Mouse (Mus musculus) megakaryocyte-erythroid progenitor cell, adult 5-6 weeks (primary cell): ENCODE data around the gene Tph1. TPM values are rescaled to one million over a fixed set of nuclear protein-coding genes. Genes with fewer than 3 reads are reported as not detected.
"Not testable (repeated sequence)": the region's sequence is repeated elsewhere in the genome, so short reads cannot be mapped to it uniquely, and the experiment has no call there.

Experiments used
- ATAC-seq: replicated peaks from 2 replicates; pipeline ENCODE4 v1.8.0; 2016; ENCODE audit warnings: mild to moderate bottlenecking, inconsistent platforms; ENCODE audit not compliant: severe bottlenecking, poor library complexity, low FRiP score, low TSS enrichment
- total RNA-seq, 2 experiments: library from RNA; stranded (forward) in 1 of 2; stranded (reverse) in 1 of 2; fragments of 200-1000, 215-1000 nt in 1 of 2; fragments of >200 nt in 1 of 2; fragmentation: Nextera tagmentation in 1 of 2; gene quantifications; 2 replicates each; pipeline ENCODE4 v1.2.3; 2014 to 2017

The Tph1 gene
- not detected in 2 replicates for total RNA-seq (2014; fragmentation: Nextera tagmentation)
- not detected in 2 replicates for total RNA-seq (2017)

GRCm38 (mm10) chr7:46672160-46672672, at the start of gene Tph1:
TSS of gene Tph1 (minus strand) at chr7:46672537.
- no peak for ATAC-seq

DNA sequence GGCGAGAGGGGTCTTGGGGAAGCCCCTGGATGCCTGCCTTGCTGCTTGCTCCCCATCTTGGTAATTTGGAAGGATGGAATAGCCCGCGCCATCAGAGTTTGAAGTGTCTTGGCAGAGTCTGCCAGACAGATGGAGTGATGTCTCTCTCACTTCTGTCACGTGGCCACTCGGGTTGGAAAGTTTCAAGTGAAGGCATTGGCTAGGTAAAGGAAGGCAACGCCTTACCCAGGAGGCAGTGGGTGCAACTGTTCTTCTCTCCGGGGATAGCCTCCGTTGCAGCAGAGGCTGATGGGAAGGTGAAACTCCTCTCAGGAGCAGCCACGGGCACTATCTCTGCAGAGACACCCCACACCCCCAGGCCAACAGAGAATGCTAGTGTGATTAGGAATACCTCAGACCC, 48.1 kb upstream of the Tph1 start:
- no peak for ATAC-seq

- ATAC-seq: no peak
Measured at GRCm38 (mm10) chr7:46719526-46719925, 47.2 kb upstream of the Tph1 start.

- no peak for ATAC-seq
Measured at GRCm38 (mm10) chr7:46718591-46719270, 46.4 kb upstream of the Tph1 start.

- ATAC-seq: no peak
Measured at GRCm38 (mm10) chr7:46716897-46717296, 44.6 kb upstream of the Tph1 start.

DNA sequence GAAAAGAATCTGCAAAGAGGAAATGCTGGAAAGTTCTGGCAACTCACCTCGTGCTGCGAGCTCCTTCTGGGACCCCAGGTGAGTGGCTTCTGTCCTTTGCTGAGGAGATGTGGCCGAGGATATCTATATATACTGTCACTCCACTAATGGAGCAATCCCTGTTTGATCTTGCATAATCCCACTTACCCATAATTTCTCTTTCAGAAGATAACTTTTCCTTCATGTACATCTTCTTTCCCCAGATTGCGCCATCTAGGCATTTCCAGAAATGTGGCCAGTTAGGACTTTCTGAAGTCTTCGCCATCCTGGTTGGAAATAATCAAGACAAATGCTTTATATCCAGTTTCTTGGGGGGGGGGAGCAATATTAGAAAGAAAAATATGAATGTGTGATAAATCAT, 43.3 kb upstream of the Tph1 start, which contains the start of gene Saa3:
Gene Saa3 (minus strand): TSS at position 101 of the 400 bp plus-strand sequence.
- no peak for ATAC-seq

DNA sequence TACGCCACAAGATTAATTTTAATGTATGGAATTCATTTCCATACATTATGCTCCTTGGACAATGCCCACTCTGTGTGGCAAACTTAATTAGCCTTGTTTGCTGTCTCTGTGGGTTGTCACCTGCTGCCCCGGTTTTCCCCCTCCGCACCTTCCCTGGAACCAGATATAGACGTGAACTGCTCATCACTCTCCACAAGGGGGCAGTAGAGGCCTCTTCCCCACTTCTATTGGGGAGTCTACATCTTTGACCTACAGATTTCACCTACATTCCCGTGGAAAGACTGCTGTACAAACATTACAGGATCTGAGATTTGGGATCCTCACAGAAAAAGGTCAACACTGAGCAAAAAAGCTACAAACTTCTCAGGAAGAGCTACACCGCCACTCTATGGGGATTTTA, 42.2 kb upstream of the Tph1 start:
- ATAC-seq: peak; percentile 45; the same call in 1 of the 2 replicates

DNA sequence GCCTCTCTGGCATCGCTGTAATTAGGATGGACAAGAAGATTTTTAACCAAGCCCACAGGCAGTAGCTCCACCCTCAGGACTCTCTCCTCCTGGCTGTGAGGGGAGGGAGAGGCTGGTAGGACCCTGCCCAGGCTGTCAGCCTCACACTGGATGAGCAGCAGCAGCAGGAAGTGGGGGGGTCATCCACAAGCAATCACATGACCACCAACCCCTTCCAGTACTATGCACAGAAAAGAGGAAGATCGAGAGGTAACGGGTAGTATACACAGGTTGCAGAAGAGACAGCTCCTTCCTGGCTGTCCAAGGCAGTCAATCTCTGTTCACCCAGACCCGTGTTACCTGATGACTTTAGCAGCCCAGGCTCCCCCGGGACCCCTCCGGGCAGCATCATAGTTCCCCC, 39.9 kb upstream of the Tph1 start:
- ATAC-seq: no peak

- peak; percentile 98 for ATAC-seq
Measured at GRCm38 (mm10) chr7:46710390-46710844, 38.1 kb upstream of the Tph1 start, which contains the start of gene Saal1. TSS of gene Saal1 (minus strand) at chr7:46710680.

GRCm38 (mm10) chr7:46700521-46701025, 28.2 kb upstream of the Tph1 start:
- no peak for ATAC-seq

- ATAC-seq: peak; percentile 75
Measured at GRCm38 (mm10) chr7:46696754-46697153, 24.4 kb upstream of the Tph1 start.

DNA sequence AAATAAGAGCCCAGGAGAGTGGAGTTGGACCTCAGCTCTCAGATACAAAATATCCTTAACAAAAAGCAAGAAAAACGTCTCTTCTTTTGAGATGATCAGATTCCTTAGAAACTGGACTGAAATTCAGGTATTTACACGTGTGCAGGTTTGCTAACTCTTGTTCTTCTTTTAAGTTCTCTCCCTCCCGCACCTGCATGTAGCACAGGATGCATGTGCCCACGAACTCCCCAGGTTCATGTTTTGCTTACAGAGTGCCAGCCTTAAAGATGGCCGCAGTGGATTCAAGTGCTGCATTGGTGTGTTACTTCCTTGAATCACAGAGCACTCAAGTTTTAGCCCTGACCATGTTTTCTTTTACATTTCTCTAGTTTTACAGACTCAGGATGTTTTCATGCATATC, 14.5 kb upstream of the Tph1 start:
- no peak for ATAC-seq

DNA sequence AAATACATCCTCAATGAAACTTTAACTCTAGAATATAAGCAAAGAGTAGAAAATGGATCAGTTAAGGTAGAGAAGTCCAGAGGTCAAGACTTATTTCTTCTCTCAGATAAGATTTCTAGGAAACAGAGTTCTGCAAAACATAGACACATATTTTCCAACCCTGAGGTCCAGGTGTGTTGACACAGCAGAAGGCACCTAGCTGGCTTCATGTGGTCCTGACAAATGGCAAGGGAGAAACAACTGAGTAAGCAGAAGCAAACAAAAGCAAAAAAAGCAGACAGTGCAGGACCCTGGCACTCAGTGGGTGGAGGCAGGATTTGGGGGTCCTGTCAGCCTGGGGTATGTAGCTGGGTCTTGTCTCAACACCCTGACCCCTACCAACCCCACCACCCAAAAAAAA, 8.4 kb upstream of the Tph1 start:
- no peak for ATAC-seq

DNA sequence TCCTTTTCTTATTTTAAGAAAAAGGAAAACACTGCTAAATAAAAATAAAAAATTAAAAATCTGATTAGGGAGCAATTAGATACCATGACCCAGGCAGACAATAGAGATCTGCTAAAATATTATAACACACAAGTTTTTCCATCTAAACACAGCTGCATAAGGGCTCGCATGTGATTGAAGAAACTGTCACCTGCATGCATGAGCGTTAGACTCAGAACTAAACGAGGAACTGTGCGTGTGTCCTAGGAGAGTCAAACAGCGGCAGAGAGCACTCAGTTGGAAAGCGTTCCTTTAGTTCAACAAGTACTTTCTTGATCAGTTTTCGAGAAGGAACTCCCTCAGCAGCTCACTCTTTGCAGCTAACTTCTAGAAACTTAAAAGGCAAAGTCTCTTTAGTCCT, 6.7 kb upstream of the Tph1 start:
- ATAC-seq: not testable (repeated sequence)

DNA sequence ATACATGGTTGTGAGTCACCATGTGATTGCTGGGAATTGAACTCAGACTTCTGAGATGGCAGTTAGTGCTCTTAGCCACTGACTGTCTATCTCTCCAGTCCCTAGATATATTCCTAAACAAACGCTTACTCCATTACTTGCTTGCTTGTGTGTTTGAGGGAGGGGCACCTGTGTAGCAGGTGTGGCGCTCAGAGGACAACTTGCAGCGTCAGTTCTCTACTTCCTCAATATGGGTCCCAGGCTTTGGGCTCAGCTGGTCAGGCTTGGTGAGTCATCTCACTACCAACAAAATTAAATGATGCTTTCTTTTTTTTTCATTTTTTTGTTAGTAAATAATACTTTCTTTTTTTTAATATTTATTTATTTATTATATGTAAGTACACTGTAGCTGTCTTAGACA, 6.1 kb upstream of the Tph1 start:
- no peak for ATAC-seq

GRCm38 (mm10) chr7:46676808-46677360, 4.5 kb upstream of the Tph1 start:
- ATAC-seq: no peak

DNA sequence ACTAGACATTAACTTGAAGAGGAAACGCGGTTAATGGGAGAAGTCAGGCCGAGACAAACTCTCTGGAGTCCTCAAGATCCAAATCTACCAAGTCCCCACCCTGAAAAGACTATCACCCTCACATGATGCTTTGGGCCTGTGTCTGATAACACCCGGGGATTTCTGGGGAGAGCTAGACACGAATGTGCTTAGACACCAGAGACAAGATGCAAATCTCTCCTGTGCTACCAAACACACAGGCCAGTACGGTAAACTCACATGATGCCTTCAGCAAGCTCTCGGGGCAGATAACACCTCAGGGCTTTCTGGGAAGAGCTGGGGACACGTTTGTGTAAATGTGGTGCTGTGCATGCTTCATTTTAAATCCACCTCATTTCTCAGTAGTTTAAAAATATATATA, 3.5 kb upstream of the Tph1 start:
- ATAC-seq: 0 out of 2 replicates have a peak, but pooled peaks have one; percentile 34

DNA sequence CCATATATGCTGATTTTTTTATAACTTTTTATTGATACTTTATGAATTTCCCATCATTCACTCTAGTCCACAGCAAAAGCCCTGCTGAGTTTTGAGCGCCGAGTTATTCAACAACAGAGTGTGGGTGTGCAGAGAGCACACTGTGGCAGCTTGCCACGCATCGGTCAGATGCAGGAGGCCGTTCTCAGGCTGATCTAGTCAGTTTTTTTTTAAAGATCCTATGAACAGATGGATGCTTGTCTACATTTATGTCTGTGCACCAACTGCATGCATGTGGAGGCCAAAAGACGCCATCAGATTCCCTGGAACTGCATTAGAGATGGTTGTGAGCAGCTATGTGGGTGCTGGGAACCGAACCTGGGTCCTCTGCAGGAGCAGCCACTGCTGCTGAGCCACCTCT, 2.7 kb upstream of the Tph1 start:
- ATAC-seq: no peak

GRCm38 (mm10) chr7:46667256-46667655, 5.1 kb downstream of the Tph1 start:
- no peak for ATAC-seq

DNA sequence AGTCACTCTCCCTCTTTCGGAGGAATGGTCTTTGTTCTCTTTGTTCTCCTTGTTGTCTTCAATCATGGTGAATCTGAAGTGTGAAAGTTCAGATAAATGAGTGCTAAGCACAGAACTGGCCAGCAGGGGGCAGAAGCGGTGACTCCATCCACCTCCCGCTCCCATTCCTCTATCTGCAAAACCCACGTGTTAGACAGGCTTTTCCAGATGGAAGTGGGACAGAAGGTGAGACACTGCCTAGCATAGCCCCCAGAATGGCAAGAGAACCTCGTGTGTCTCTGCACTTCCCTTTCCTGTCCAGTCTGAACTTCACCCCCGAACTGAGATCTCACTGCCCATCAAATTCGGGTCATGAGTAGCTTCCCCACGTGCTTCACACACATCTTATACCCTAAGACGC, 7.1 kb downstream of the Tph1 start:
- peak; percentile 61; the same call in 1 of the 2 replicates for ATAC-seq
